Mouse (Mus musculus): Measurements from ENCODE around the gene Gfod1.

DNA sequence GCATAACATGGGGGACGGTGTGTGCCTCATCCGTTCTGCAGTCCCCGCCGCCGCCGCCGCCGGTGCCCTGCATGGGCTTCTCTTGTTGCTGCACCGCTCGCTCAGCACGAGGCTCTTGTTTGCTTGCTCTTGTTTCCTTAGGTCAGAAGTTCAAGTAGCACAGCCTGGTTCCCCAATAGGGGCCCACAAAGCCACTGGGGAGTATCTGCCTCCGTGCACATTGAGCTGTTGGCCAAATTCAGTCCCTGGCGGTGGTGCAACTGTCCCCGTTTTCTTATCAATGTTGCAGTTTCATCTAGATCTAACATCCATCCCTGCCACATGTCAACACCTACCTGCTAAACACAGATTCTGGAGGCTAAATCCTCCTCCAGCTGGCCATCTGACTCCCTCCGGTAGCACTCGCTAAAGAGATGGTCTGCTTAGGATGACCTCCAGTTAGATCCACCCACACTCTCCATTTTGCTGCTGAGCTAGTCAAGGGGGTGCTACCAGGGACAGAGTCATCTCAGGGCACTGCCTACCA, 95.0 kb downstream of the Gfod1 start:
- TF ChIP-seq HCFC1 (IDR thresholded peaks at IDR 0.05; ENCODE audit: borderline replicate concordance, insufficient read depth, low read length) (no peak), MAFK (IDR thresholded peaks at IDR 0.05; ENCODE audit: insufficient read depth, low read depth, low read length) (no peak), ZNF384 (IDR thresholded peaks at IDR 0.05; ENCODE audit: low read depth, low read length) (no peak), ZC3H11A (IDR thresholded peaks at IDR 0.05; ENCODE audit: borderline replicate concordance, low read depth, low read length) (no peak), CHD2 (IDR thresholded peaks at IDR 0.05; ENCODE audit: low read depth, low read length) (no peak)

Measured in ES-E14 (cell line).